Mouse (Mus musculus) neural tube, embryonic 13.5 days (tissue): ENCODE data around the gene Dapk3. TPM values are rescaled to one million over a fixed set of nuclear protein-coding genes. Genes with fewer than 3 reads are reported as not detected.

Experiments
- ATAC-seq: fragments of 200-750 bp; cut with Nextera tagmentation; 2 replicates; pipeline ENCODE4 v1.8.0; 2017; ENCODE audit warnings: low read depth, mild to moderate bottlenecking, moderate TSS enrichment, moderate library complexity
- H3K27ac ChIP-seq: fragments of 300-500 bp; sonication (generic); replicated peaks from 2 replicates; pipeline ENCODE4 v1.5.1; 2015; ENCODE audit warnings: moderate library complexity, mild to moderate bottlenecking, inconsistent platforms
- H3K27me3 ChIP-seq: fragments of 300-500 bp; sonication (generic); 2 replicates; pipeline ENCODE4 v1.6.1; 2015; ENCODE audit warnings: mild to moderate bottlenecking, inconsistent platforms
- H3K36me3 ChIP-seq: fragments of 300-500 bp; sonication (generic); 2 replicates; pipeline ENCODE4 v1.6.1; 2015; ENCODE audit warnings: mild to moderate bottlenecking, inconsistent platforms
- H3K4me1 ChIP-seq: fragments of 300-500 bp; sonication (generic); replicated peaks from 2 replicates; pipeline ENCODE4 v1.6.1; 2015; ENCODE audit warnings: inconsistent platforms
- H3K4me2 ChIP-seq: fragments of 300-500 bp; sonication (generic); 2 replicates; pipeline ENCODE4 v1.6.1; 2015; ENCODE audit warnings: inconsistent platforms, mild to moderate bottlenecking, moderate library complexity
- H3K4me3 ChIP-seq: fragments of 300-500 bp; sonication (generic); 2 replicates; pipeline ENCODE4 v1.5.1; 2015; ENCODE audit warnings: mild to moderate bottlenecking, inconsistent platforms
- H3K9ac ChIP-seq: fragments of 300-500 bp; sonication (generic); 2 replicates; pipeline ENCODE4 v1.6.1; 2015; ENCODE audit warnings: moderate library complexity, mild to moderate bottlenecking, inconsistent platforms
- H3K9me3 ChIP-seq: fragments of 300-500 bp; sonication (generic); 2 replicates; pipeline ENCODE4 v1.6.1; 2016; ENCODE audit warnings: inconsistent platforms
- WGBS: fragments of 180-500 bp; shearing (Covaris S2); methylation state at CpG from one replicate; pipeline ENCODE4 v1.1.7; 2015; 5-methylcytosine and 5-hydroxymethylcytosine counted together
- polyA plus RNA-seq: library from polyadenylated mRNA; unstranded; fragments of >200 nt; fragmentation: Nextera tagmentation; extraction: Ambion mirVana; gene quantifications from 2 replicates; pipeline ENCODE4 v1.2.1, GENCODE M21; 2015

Dapk3 gene
- 79.1 and 80.9 TPM in 2 replicates for polyA plus RNA-seq

GRCm38 (mm10) chr10:81182336-81183333 is at the start of gene Dapk3:
TSS of gene Dapk3 (plus strand) at chr10:81183005.
- Histone ChIP-seq H3K9me3 (no peaks in the 10 kb centered on the region), H3K27me3 (no peaks in the 10 kb centered on the region), H3K9ac (peak within 1 kb of the TSS; percentile 81), H3K27ac (peak within 1 kb of the TSS; percentile 90), H3K4me2 (peak within 1 kb of the TSS; percentile 61), H3K4me3 (peak within 1 kb of the TSS; percentile 71), H3K36me3 (peaks cover 80% of the 10 kb centered on the region), H3K4me1 (peaks cover 61% of the 10 kb centered on the region)
- 4% methylated on average over 53 of the region's 53 CpGs for WGBS
- ATAC-seq, result peak; percentile 94

DNA sequence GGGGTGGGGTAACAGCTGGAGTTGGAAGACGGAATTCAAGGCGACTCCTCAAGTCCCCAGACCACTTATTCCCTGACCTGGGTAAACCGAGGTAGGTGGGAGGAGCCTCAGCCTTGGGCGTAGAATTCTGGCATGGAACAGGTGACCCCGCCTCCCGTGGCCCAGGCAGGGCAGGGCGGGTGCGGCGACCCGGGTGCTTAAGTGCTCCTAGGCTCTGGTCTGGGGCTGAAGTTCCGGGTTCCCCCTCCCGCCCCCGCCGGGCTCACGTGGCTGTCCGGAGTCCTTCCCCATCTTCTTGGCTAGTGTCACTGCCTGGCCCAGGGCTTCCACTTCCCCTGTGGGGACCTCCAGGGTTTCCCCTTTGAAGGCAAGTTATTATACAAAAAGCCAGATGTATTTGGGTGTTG is 48.6 kb upstream of the Dapk3 start:
- no peaks in the 10 kb centered on the region for H3K9me3 ChIP-seq
- no peak overlapping the region for H3K4me3 ChIP-seq
- H3K9ac ChIP-seq, result no peak overlapping the region
- H3K36me3 ChIP-seq, result no peaks in the 10 kb centered on the region
- no peak for ATAC-seq
- H3K27ac ChIP-seq, result no peak overlapping the region
- H3K4me2 ChIP-seq, result no peak overlapping the region
- 2% methylated on average over 16 of the region's 16 CpGs for WGBS
- H3K27me3 ChIP-seq, result peaks cover 62% of the 10 kb centered on the region
- peaks cover 34% of the 10 kb centered on the region for H3K4me1 ChIP-seq

DNA sequence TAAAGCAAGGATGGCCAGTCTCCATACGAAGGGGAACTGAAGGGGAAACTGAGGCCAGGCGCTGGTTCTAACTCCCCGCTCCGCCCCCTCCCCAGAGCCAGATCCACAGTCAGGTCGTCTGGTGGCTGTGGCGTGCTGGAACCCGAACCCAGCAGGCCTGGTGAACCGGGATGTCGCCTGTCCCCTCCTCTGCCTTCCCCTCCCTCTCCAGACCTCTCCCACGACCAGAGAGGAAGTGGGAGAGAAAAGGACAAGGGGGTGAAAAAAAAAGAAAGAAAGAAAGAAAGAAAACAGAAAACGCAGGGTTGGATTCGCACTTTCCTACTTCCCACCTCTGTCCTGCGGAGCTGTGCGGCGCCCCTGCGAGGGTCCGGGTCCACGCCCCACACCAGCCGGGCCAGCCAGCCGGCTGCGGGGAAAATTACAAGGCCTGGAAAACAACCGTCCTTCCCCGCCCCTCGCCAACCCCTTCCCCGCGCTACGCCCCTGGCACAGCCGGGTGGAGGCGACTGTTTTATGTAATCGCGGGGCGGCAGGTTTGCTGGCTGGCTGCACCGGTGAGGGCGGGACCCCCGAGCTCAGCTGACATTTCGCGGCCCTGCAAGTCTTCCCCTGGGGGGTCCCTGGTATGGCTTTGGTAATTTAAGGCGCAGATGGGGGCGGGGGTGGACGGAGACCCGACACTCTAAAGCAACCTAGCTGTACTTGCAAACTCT is 47.7 kb upstream of the Dapk3 start, which contains the start of gene Zbtb7a:
Gene Zbtb7a (plus strand): TSS at position 255 of the 716 bp plus-strand sequence.
- H3K9me3 ChIP-seq, result no peaks in the 10 kb centered on the region
- no peaks in the 10 kb centered on the region for H3K36me3 ChIP-seq
- no peak for ATAC-seq
- peaks cover 52% of the 10 kb centered on the region for H3K27me3 ChIP-seq
- 2% methylated on average over 41 of the region's 41 CpGs for WGBS
- peak within 1 kb of the TSS; percentile 85 for H3K4me3 ChIP-seq
- peak within 1 kb of the TSS; percentile 98 for H3K27ac ChIP-seq
- H3K4me2 ChIP-seq, result peak within 1 kb of the TSS; percentile 98
- peak within 1 kb of the TSS; percentile 97 for H3K9ac ChIP-seq
- peaks cover 36% of the 10 kb centered on the region for H3K4me1 ChIP-seq

DNA sequence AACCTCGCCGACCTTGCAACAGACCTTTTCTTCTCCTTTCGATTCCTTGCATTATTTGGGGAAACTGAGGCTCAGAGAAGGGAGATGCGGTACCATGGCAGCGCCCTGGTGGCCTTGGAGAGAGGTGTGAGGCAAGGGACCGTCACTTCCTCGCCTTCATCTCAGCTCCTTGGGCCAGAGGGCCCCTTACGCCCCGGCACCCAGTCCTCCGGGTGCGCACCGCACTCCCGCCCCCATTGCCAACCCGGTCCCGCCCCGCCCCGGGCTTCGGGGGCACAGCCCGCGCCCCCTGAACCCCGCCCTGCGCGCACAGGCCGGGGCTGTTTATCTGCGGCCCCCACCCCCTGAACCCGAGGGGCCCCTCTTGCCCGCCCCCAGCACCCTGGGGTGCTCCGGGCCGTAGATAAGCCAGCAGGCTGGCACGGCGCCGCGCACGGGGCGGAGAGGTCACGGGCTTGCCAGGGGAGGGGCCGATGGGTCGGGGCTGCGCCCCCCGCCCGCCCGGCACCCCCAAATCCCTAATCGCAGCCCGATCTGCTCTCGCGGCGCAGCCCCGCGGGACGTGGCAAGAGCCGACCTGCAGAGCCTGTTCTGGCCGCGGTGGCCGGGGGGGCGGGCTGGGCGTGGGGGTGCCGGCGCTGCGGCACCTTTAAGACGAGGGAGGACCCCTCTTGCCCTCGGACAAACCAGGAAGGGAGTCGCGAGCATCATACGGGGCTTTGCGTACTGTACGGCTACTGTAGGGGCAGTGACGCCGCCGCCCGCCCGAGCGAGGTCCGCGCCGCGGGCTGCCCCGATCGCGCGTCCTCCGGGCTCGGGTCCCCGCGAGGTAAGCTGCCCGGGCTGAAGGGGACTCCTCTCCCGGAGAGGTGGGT is 46.7 kb upstream of the Dapk3 start:
- WGBS, result under 1% methylated on average over 79 of the region's 86 CpGs
- ATAC-seq, result peak; percentile 26
- Histone ChIP-seq H3K4me3 (peak overlapping the region; percentile 85), H3K9me3 (no peaks in the 10 kb centered on the region), H3K9ac (peak overlapping the region; percentile 97), H3K4me2 (peak overlapping the region; percentile 98), H3K4me1 (peaks cover 46% of the 10 kb centered on the region), H3K36me3 (no peaks in the 10 kb centered on the region), H3K27ac (peak overlapping the region; percentile 98), H3K27me3 (peaks cover 43% of the 10 kb centered on the region)

DNA sequence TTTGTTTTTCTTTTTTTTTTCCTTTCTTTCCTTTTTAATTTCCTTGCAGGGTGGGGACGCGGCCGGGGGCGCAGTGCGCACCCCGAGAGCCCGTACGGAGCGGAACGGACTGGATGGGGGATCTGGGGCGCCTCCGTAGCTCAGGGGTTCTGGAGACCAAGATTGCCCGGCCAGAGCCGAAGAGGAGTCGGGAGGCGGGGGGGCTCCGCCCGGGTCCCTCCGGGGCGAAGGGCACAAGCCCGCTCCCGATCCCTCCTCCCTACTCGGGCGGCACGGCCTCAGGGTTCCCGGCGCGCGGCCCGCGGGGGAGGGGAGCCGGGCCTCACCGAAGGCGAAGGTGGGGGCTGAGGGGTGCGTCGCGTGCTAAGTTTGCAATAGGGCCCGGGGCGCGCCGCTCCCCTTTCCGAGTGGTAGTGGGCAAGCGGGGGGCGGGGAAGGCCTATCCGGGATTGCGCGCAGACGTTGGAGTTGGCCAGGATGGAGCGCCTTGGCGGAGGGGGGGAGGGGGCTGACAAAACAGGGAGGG is 46.0 kb upstream of the Dapk3 start:
- Histone ChIP-seq H3K4me2 (peak overlapping the region; percentile 98), H3K4me1 (peaks cover 53% of the 10 kb centered on the region), H3K9me3 (no peaks in the 10 kb centered on the region), H3K27me3 (peaks cover 39% of the 10 kb centered on the region), H3K36me3 (no peaks in the 10 kb centered on the region), H3K4me3 (peak overlapping the region; percentile 85), H3K9ac (peak overlapping the region; percentile 97), H3K27ac (peak overlapping the region; percentile 98)
- ATAC-seq, result peak; percentile 38
- WGBS, result under 1% methylated on average over 43 of the region's 50 CpGs

GRCm38 (mm10) chr10:81137252-81138130 is 45.3 kb upstream of the Dapk3 start:
- Histone ChIP-seq H3K27ac (peak overlapping the region; percentile 98), H3K4me2 (peak overlapping the region; percentile 98), H3K36me3 (no peaks in the 10 kb centered on the region), H3K4me3 (peak overlapping the region; percentile 85), H3K4me1 (peaks cover 60% of the 10 kb centered on the region), H3K9me3 (no peaks in the 10 kb centered on the region), H3K9ac (peak overlapping the region; percentile 97), H3K27me3 (peaks cover 33% of the 10 kb centered on the region)
- ATAC-seq, result peak; percentile 92
- WGBS, result under 1% methylated on average over 76 of the region's 89 CpGs

DNA sequence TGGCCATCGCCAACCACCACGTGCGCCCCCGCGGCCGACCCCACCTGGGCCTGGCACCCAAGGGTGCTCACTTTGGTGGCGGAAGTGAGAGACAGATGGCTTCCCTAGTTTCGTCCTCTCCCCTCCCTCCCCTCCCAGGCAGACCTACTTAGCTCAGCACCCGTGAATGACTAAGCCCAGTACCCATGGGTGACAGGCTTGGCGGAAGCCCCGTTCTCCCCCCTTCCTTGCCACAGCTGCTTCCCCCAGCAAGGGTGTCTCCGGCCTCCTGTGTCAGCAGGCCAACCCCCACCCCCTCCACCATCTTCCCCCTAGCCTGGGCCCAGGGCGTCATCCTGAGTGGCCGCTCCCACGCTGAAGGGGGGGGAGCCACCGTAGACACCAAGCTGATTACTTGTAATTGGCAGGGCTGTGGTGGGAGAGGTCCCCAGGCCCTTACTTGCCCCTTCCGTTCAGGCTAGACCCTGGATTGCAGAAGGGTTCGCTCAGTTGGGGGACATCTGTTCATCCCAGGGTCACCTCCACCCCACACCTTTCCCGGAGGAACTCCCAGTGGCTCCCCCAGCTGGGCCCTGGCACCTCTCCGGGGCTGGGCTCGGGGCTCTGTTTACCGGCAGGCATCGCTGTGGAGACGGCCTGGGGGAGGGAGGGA is 44.5 kb upstream of the Dapk3 start:
- Histone ChIP-seq H3K4me2 (peak overlapping the region; percentile 97), H3K9ac (peak overlapping the region; percentile 87), H3K4me1 (peaks cover 67% of the 10 kb centered on the region), H3K27me3 (peaks cover 25% of the 10 kb centered on the region), H3K9me3 (no peaks in the 10 kb centered on the region), H3K27ac (peak overlapping the region; percentile 88), H3K36me3 (no peaks in the 10 kb centered on the region), H3K4me3 (peak overlapping the region; percentile 85)
- ATAC-seq, result peak; percentile 1; the same call in 1 of the 2 replicates
- WGBS, result under 1% methylated on average over 23 of the region's 24 CpGs

- Histone ChIP-seq H3K36me3 (peaks cover 7% of the 10 kb centered on the region), H3K27me3 (peaks cover 18% of the 10 kb centered on the region), H3K9me3 (no peaks in the 10 kb centered on the region), H3K27ac (peak overlapping the region; percentile 88), H3K9ac (peak overlapping the region; percentile 87), H3K4me1 (peaks cover 70% of the 10 kb centered on the region), H3K4me3 (peak overlapping the region; percentile 85), H3K4me2 (peak overlapping the region; percentile 97)
- no peak for ATAC-seq
- WGBS, result 59% methylated on average over 11 of the region's 11 CpGs
Observed at GRCm38 (mm10) chr10:81138821-81139528, 43.8 kb upstream of the Dapk3 start.

DNA sequence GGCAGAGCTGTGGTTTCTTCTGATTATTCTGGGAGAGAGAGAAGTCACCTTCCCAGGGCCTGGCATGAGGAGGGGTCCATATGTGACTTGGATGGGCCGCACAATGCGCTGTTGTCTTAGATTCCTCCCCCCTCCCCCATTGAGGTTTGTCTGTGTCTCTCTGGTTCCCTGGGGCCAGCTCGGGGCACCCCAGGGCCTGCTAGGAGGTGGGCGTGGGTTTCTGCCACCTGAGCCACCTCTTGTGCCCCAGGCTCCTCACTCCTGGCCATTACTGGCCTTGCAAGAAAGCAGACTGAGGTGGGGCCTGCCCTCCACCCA is 43.3 kb upstream of the Dapk3 start:
- peak overlapping the region; percentile 85 for H3K4me3 ChIP-seq

More for the DNA sequence above, 43.3 kb upstream of the Dapk3 start:
- no peak for ATAC-seq
- H3K4me1 ChIP-seq, result peaks cover 70% of the 10 kb centered on the region
- H3K27ac ChIP-seq, result no peak overlapping the region; the same call in 1 of the 2 replicates
- peaks cover 12% of the 10 kb centered on the region for H3K36me3 ChIP-seq
- no peaks in the 10 kb centered on the region for H3K9me3 ChIP-seq
- WGBS, result 75% methylated on average over 4 of the region's 4 CpGs
- peak overlapping the region; percentile 87; the same call in 1 of the 2 replicates for H3K9ac ChIP-seq
- peaks cover 13% of the 10 kb centered on the region for H3K27me3 ChIP-seq
- peak overlapping the region; percentile 97 for H3K4me2 ChIP-seq
